Mouse (Mus musculus): ENCODE data around the gene Creb5. TPM values are rescaled to one million over a fixed set of nuclear protein-coding genes. Genes with fewer than 3 reads are reported as not detected.

Creb5 gene
- polyA plus RNA-seq, 1 experiment from 2014 or later, result 2.8 TPM

- no peak for TF ChIP-seq CTCF (IDR thresholded peaks at IDR 0.05; ENCODE audit: low read depth)
- Histone ChIP-seq H3K4me3 (ENCODE audit: low read depth, low read length) (no peak overlapping the region), H3K9me3 (ENCODE audit: control insufficient read depth) (no peaks in the 10 kb centered on the region), H3K27ac (ENCODE audit: low read depth, low read length) (no peak overlapping the region), H3K27me3 (replicated peaks; ENCODE audit: control insufficient read depth, insufficient read depth, low read length) (peaks cover 3% of the 10 kb centered on the region; the same call in 1 of the 2 replicates), H3K4me2 (replicated peaks; ENCODE audit: low read depth) (no peak overlapping the region), H3K9ac (ENCODE audit: low read depth, low read length) (no peak overlapping the region), H3K36me3 (ENCODE audit: control insufficient read depth, insufficient read depth) (no peaks in the 10 kb centered on the region), H3K4me1 (replicated peaks; ENCODE audit: control insufficient read depth, insufficient read depth, low read length) (no peaks in the 10 kb centered on the region)
- 32% methylated on average over 4 of the region's 4 CpGs for WGBS
- no peak for ATAC-seq
These were observed 15.4 kb upstream of the Creb5 start for GRCm38 (mm10) chr6:53271636-53272035.

- H3K9me3 ChIP-seq (ENCODE audit: control insufficient read depth), result no peaks in the 10 kb centered on the region
- H3K9ac ChIP-seq (ENCODE audit: low read depth, low read length), result 0 out of 2 replicates have a peak overlapping the region, but pooled peaks have one; percentile 17
- H3K4me3 ChIP-seq (ENCODE audit: low read depth, low read length), result peak overlapping the region; percentile 56
- H3K36me3 ChIP-seq (ENCODE audit: control insufficient read depth, insufficient read depth), result no peaks in the 10 kb centered on the region
- H3K27me3 ChIP-seq (replicated peaks; ENCODE audit: control insufficient read depth, insufficient read depth, low read length), result peaks cover 66% of the 10 kb centered on the region
- H3K4me2 ChIP-seq (replicated peaks; ENCODE audit: low read depth), result peak overlapping the region; percentile 80
- TF ChIP-seq CTCF (IDR thresholded peaks at IDR 0.05; ENCODE audit: low read depth), result no peak
- H3K27ac ChIP-seq (ENCODE audit: low read depth, low read length), result no peak overlapping the region
- ATAC-seq, result no peak
- WGBS, result 4% methylated on average over 20 of the region's 20 CpGs
- H3K4me1 ChIP-seq (replicated peaks; ENCODE audit: control insufficient read depth, insufficient read depth, low read length), result peaks cover 8% of the 10 kb centered on the region; the same call in 1 of the 2 replicates
These were observed 557 bp upstream of the Creb5 start for GRCm38 (mm10) chr6:53286389-53287037.

- Histone ChIP-seq H3K36me3 (ENCODE audit: control insufficient read depth, insufficient read depth) (no peaks in the 10 kb centered on the region), H3K4me3 (ENCODE audit: low read depth, low read length) (peak overlapping the region; percentile 56), H3K9ac (ENCODE audit: low read depth, low read length) (peak overlapping the region; percentile 50), H3K4me2 (replicated peaks; ENCODE audit: low read depth) (peak overlapping the region; percentile 80), H3K27ac (ENCODE audit: low read depth, low read length) (no peak overlapping the region), H3K27me3 (replicated peaks; ENCODE audit: control insufficient read depth, insufficient read depth, low read length) (peaks cover 66% of the 10 kb centered on the region), H3K4me1 (replicated peaks; ENCODE audit: control insufficient read depth, insufficient read depth, low read length) (peaks cover 8% of the 10 kb centered on the region; the same call in 1 of the 2 replicates), H3K9me3 (ENCODE audit: control insufficient read depth) (no peaks in the 10 kb centered on the region)
- ATAC-seq, result peak; percentile 45
- no peak for TF ChIP-seq CTCF (IDR thresholded peaks at IDR 0.05; ENCODE audit: low read depth)
- under 1% methylated on average over 58 of the region's 63 CpGs for WGBS
These were observed 702 bp downstream of the Creb5 start for GRCm38 (mm10) chr6:53287562-53288381.

GRCm38 (mm10) chr6:53288584-53289558, 1.8 kb downstream of the Creb5 start:
- no peaks in the 10 kb centered on the region for H3K36me3 ChIP-seq (ENCODE audit: control insufficient read depth, insufficient read depth)
- no peak for ATAC-seq
- H3K9ac ChIP-seq (ENCODE audit: low read depth, low read length), result no peak overlapping the region
- no peak overlapping the region for H3K27ac ChIP-seq (ENCODE audit: low read depth, low read length)
- H3K27me3 ChIP-seq (replicated peaks; ENCODE audit: control insufficient read depth, insufficient read depth, low read length), result peaks cover 66% of the 10 kb centered on the region
- H3K9me3 ChIP-seq (ENCODE audit: control insufficient read depth), result no peaks in the 10 kb centered on the region
- H3K4me2 ChIP-seq (replicated peaks; ENCODE audit: low read depth), result peak overlapping the region; percentile 80
- TF ChIP-seq CTCF (IDR thresholded peaks at IDR 0.05; ENCODE audit: low read depth), result no peak
- WGBS, result 4% methylated on average over 24 of the region's 24 CpGs
- peaks cover 8% of the 10 kb centered on the region; the same call in 1 of the 2 replicates for H3K4me1 ChIP-seq (replicated peaks; ENCODE audit: control insufficient read depth, insufficient read depth, low read length)
- peak overlapping the region; percentile 56 for H3K4me3 ChIP-seq (ENCODE audit: low read depth, low read length)

GRCm38 (mm10) chr6:53289659-53290058, 2.6 kb downstream of the Creb5 start:
- H3K4me1 ChIP-seq (replicated peaks; ENCODE audit: control insufficient read depth, insufficient read depth, low read length), result peaks cover 8% of the 10 kb centered on the region; the same call in 1 of the 2 replicates
- no peak for TF ChIP-seq CTCF (IDR thresholded peaks at IDR 0.05; ENCODE audit: low read depth)
- no peak overlapping the region for H3K9ac ChIP-seq (ENCODE audit: low read depth, low read length)
- WGBS, result 39% methylated on average over 5 of the region's 5 CpGs
- ATAC-seq, result no peak
- H3K4me2 ChIP-seq (replicated peaks; ENCODE audit: low read depth), result no peak overlapping the region
- no peaks in the 10 kb centered on the region for H3K36me3 ChIP-seq (ENCODE audit: control insufficient read depth, insufficient read depth)
- no peak overlapping the region for H3K27ac ChIP-seq (ENCODE audit: low read depth, low read length)
- no peaks in the 10 kb centered on the region for H3K9me3 ChIP-seq (ENCODE audit: control insufficient read depth)
- peaks cover 59% of the 10 kb centered on the region for H3K27me3 ChIP-seq (replicated peaks; ENCODE audit: control insufficient read depth, insufficient read depth, low read length)
- H3K4me3 ChIP-seq (ENCODE audit: low read depth, low read length), result no peak overlapping the region

All from intestine, postnatal 0 days (tissue).